Mouse (Mus musculus) frontal cortex, adult (tissue): ENCODE data around the gene Gm29423.
"Not testable (repeated sequence)": the region's sequence is repeated elsewhere in the genome, so short reads cannot be mapped to it uniquely, and the experiment has no call there.

Source experiments
- ATAC-seq: cut with Nextera tagmentation; 2 replicates; pipeline ENCODE4 v1.9.2; 2017; ENCODE audit warnings: mild to moderate bottlenecking, moderate library complexity, mixed read lengths; ENCODE audit not compliant: low TSS enrichment

Gm29423 gene

DNA sequence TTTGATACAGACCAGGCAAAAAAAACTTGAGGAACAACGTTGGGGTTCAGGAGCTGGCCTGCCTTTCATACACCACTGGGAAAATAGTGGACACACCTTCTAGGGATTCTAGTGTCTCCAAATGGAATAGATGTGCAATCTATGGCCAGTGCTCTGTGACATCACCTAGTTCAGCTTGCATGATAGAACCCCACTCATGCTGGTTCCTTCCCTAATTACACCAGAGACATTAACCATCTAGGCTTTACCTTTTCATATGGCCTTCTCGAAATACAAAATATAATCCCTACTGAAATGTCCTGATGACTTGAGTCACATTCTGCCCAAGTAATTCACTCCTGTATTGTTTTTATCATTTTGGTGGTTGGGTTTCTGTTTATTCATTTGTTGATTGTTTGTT is at the start of gene Gm29423, which contains the start of gene Gm29644:
Gene Gm29423 (minus strand): TSS at position 101 of the 400 bp plus-strand sequence.
Gene Gm29644 (minus strand): TSS at position 157 of the 400 bp plus-strand sequence.
- not testable (repeated sequence) for ATAC-seq

DNA sequence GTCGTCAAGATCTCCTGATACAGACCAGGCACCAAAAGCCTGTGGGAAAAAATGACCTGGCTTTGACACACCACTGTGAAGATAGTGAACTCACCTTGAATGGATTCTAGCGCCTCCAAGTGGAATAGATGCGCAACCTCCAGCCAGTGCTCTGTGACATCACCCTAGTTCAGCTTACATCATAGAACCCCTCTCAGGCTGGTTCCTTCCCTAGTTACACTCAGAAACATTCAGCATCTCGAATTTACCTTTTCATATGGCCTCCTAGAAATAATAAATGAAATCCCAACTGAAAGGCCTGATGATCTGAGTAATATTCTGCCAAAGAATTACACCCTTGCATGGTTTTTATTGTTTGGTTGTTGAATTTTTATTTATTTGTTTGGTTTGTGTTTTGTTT is 29.5 kb downstream of the Gm29423 start, which contains the start of gene Gm21118:
Gene Gm21118 (minus strand): TSS at position 101 of the 400 bp plus-strand sequence.
- ATAC-seq, result not testable (repeated sequence)
